Mouse (Mus musculus) liver, embryonic 14.5 days (tissue): ENCODE results near the gene Zfp651.

Experiments
- CTCF ChIP-seq: IDR thresholded peaks from 2 replicates; pipeline ENCODE4 v1.5.1; 2016; ENCODE audit warnings: antibody characterized with exemption, low read depth, control low read depth
- EP300 ChIP-seq: IDR thresholded peaks from 2 replicates; pipeline ENCODE4 v1.6.1; 2016; ENCODE audit warnings: antibody characterized with exemption, low read depth

GRCm38 (mm10) chr9:121815183-121815582, 56.1 kb downstream of the Zfp651 start:
- TF ChIP-seq CTCF (no peak), EP300 (no peak)
